In the genomic region with DNA sequence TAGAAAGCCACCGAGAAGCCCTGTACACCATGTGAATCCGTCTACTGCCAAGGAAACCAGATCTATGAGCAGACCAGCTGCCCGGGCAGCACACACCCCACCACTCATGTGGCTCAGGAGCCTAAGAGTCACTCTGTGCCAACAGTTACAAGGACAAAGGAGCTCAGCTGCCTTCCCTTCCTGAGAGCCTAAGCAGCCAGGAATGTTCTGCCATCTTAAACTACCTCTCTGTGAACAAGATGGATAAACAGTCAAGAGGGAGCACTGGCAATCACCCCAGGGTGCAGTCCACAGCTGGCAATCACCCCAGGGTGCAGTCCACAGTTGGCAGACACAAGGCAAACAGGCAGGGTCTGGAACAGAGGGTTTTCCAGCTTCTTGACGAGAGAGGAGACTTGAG, we compare ENCODE assay signal across 14 mouse cellular contexts. TPM values are rescaled to one million over a fixed set of nuclear protein-coding genes. Genes with fewer than 3 reads are reported as not detected.
DNase-seq lines count a peak whose midpoint lies in the region; ATAC-seq and TF ChIP-seq lines count a peak whose summit lies in the region.
"Had no signal": no experiment of that assay in that cellular context is flagged by ENCODE, and none has a peak within 500 bp of the region (broad histone marks: within the 10 kb centered on the region; RNA-seq: fewer than 3 reads in every experiment).

No protein-coding gene starts in this region.

- peaks cover 51% of the 10 kb centered on the region for H3K36me3 ChIP-seq in heart, postnatal 0 days (replicated peaks; ENCODE audit: control insufficient read depth, insufficient read depth, low read length)

- H3K9ac ChIP-seq in heart, postnatal 0 days (replicated peaks; ENCODE audit: low read depth, low read length) = no peak overlapping the region
- H3K9ac ChIP-seq: liver, embryonic 14.5 days had no signal

- WGBS in heart, postnatal 0 days = 72% methylated on average over 4 of the region's 4 CpGs

- TF ChIP-seq CTCF in heart, postnatal 0 days (IDR thresholded peaks at IDR 0.05; ENCODE audit: low read depth) = no peak
- TF ChIP-seq CTCF in left cerebral cortex, adult 2 months (IDR thresholded peaks at IDR 0.05) = no peak

- H3K27me3 ChIP-seq in heart, postnatal 0 days (ENCODE audit: control insufficient read depth, insufficient read depth, low read length) = no peaks in the 10 kb centered on the region

- H3K4me2 ChIP-seq in heart, postnatal 0 days (ENCODE audit: low read depth, low read length) = no peak overlapping the region

- 0 out of 2 replicates have a peak, but pooled peaks have one; percentile 31 for ATAC-seq in heart, postnatal 0 days (ENCODE audit: insufficient read depth, low read depth)
- ATAC-seq: forebrain, embryonic 14.5 days had no signal

- intact Hi-C loops in left cerebral cortex, adult 2 months (cut with DNase I) = no loop called here

- TF ChIP-seq EP300 in heart, postnatal 0 days (IDR thresholded peaks at IDR 0.05; ENCODE audit: low read depth) = no peak

- H3K4me3 ChIP-seq in heart, postnatal 0 days (ENCODE audit: low read depth, low read length) = no peak overlapping the region
- no peak overlapping the region for H3K4me3 ChIP-seq in left cerebral cortex, adult 2 months

- H3K9me3 ChIP-seq in heart, postnatal 0 days (replicated peaks; ENCODE audit: control insufficient read depth, low read length) = no peaks in the 10 kb centered on the region

- peak; percentile 40 for DNase-seq in cerebellum, adult 9-10 months
- DNase-seq in cerebellum, adult 18-20 months = no peak
- DNase-seq in heart, postnatal 0 days (ENCODE audit: low spot score) = no peak
- DNase-seq in heart, adult 9 months (ENCODE audit: low spot score in 2 of 2) = no peak
- DNase-seq in lung, adult 18-20 months = peak; percentile 84 to 89
- DNase-seq in lung, postnatal 25 days (ENCODE audit: low spot score) = peak; percentile 86
- no peak for DNase-seq in urinary bladder, postnatal 10 days (ENCODE audit: low spot score)
- DNase-seq in left cerebral cortex, adult 2 months (ENCODE audit: extremely low spot score in 1 of 2, low spot score in 2 of 2) = no peak
- DNase-seq: cerebellum, adult 9-11 months; embryo, embryonic 11 days; kidney, adult 2 months; kidney, postnatal 36 days had no signal

- peaks cover 29% of the 10 kb centered on the region for H3K4me1 ChIP-seq in heart, postnatal 0 days (ENCODE audit: control insufficient read depth, insufficient read depth)

- peak overlapping the region; percentile 54 for H3K27ac ChIP-seq in heart, postnatal 0 days (ENCODE audit: low read depth)
- H3K27ac ChIP-seq in left cerebral cortex, adult 2 months = no peak overlapping the region
- H3K27ac ChIP-seq: liver, embryonic 14.5 days had no signal

RNA-seq across cellular contexts. Expression of a gene that starts 8.1 kb away (rescaled TPM):
- total RNA-seq in heart, postnatal 0 days (2014; rRNA removed; ENCODE audit: low replicate concordance) = 4.0 and 5.8 TPM in 2 replicates
- polyA plus RNA-seq in heart, postnatal 0 days (2015; fragmentation: Nextera tagmentation; extraction: Ambion mirVana) = 1.1 and 1.5 TPM in 2 replicates
- 1 to 10 TPM; 6.6 to 6.8 TPM for total RNA-seq in left cerebral cortex, adult 2 months (2021)

RNA-seq across cellular contexts. Expression of a gene that starts 8.2 kb away (rescaled TPM):
- total RNA-seq in heart, postnatal 0 days (2014; rRNA removed; ENCODE audit: low replicate concordance) = 69.3 and 81.0 TPM in 2 replicates
- 66.2 and 68.9 TPM in 2 replicates for polyA plus RNA-seq in heart, postnatal 0 days (2015; fragmentation: Nextera tagmentation; extraction: Ambion mirVana)
- 10 to 100 TPM; 35.4 to 40.1 TPM for total RNA-seq in left cerebral cortex, adult 2 months (2021)

RNA-seq across cellular contexts. Expression of a gene that starts 12.5 kb away (rescaled TPM):
- total RNA-seq in heart, postnatal 0 days (2014; rRNA removed; ENCODE audit: low replicate concordance) = 1.4 and 2.2 TPM in 2 replicates
- polyA plus RNA-seq in heart, postnatal 0 days (2015; fragmentation: Nextera tagmentation; extraction: Ambion mirVana) = 1.6 and 1.9 TPM in 2 replicates
- total RNA-seq in left cerebral cortex, adult 2 months (2021) = 1 to 10 TPM; 1.4 to 1.9 TPM

RNA-seq across cellular contexts. Expression of a gene that starts 20.5 kb away (rescaled TPM):
- 19.2 and 27.9 TPM in 2 replicates for total RNA-seq in heart, postnatal 0 days (2014; rRNA removed; ENCODE audit: low replicate concordance)
- 21.8 and 22.6 TPM in 2 replicates for polyA plus RNA-seq in heart, postnatal 0 days (2015; fragmentation: Nextera tagmentation; extraction: Ambion mirVana)
- total RNA-seq in left cerebral cortex, adult 2 months (2021) = 10 to 100 TPM; 36.4 to 39.3 TPM

RNA-seq across cellular contexts. Expression of a gene that starts 22.0 kb away (rescaled TPM):
- total RNA-seq in heart, postnatal 0 days (2014; rRNA removed; ENCODE audit: low replicate concordance) = 6.1 and 10.6 TPM in 2 replicates
- polyA plus RNA-seq in heart, postnatal 0 days (2015; fragmentation: Nextera tagmentation; extraction: Ambion mirVana) = 9.5 and 9.9 TPM in 2 replicates
- total RNA-seq in left cerebral cortex, adult 2 months (2021) = 1 to 10 TPM; 1.1 to 2.2 TPM

Comparison
In these comparisons a context has a peak if more than half of its experiments do, and no peak if none do; other contexts are left out.
1. DNase-seq: peak in cerebellum, adult 9-10 months (single experiment), lung, adult 18-20 months (2 of 2) and lung, postnatal 25 days (single experiment); none in cerebellum, adult 18-20 months (0 of 2), heart, postnatal 0 days (single experiment), heart, adult 9 months (0 of 2), urinary bladder, postnatal 10 days (single experiment) and left cerebral cortex, adult 2 months (0 of 2).